Mouse (Mus musculus): Measurements from ENCODE around the gene Pprc1.

Pprc1 gene

GRCm38 (mm10) chr19:46035971-46036370, 8.7 kb upstream of the Pprc1 start:
- no peak for DNase-seq

DNA sequence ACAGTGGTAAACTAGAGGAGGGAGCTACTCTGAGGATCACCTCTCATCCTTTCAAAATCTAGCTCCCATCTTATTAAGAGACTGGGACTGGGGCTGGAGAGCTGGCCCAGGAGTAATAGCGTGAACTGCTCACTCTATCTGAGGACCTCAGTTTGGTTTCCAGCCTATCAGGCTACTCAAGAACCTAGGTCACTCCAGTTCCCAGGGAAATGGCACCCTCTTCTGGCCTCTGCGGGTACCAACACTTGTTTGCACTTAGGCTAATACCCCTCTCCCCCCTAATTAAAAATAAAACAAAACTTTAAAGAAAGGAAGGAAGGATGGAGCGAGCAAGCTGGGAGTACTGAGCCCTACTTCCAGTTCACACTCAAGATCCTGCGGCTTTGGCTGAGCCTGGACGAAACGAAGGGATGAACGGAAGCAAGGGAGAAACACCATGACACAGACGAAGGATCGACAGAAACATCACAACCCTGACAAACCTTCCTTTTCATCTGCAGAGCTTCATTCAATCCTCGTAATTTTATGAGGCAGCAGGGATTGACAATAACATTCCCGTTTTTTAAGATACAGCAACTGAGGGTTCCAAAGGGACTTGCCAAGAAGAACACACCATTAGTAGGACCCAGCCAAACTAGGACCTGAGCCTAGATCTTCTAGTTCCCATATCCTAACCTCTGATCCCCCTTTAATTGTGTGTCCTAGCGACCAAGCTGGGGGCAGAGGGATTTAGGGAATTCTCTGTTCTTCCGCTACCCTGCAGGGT, 8.0 kb upstream of the Pprc1 start:
- DNase-seq = no peak

GRCm38 (mm10) chr19:46037243-46037924, 7.3 kb upstream of the Pprc1 start:
- DNase-seq = no peak

- peak; percentile 18 for DNase-seq
Observed at GRCm38 (mm10) chr19:46037925-46038850, 6.5 kb upstream of the Pprc1 start.

DNA sequence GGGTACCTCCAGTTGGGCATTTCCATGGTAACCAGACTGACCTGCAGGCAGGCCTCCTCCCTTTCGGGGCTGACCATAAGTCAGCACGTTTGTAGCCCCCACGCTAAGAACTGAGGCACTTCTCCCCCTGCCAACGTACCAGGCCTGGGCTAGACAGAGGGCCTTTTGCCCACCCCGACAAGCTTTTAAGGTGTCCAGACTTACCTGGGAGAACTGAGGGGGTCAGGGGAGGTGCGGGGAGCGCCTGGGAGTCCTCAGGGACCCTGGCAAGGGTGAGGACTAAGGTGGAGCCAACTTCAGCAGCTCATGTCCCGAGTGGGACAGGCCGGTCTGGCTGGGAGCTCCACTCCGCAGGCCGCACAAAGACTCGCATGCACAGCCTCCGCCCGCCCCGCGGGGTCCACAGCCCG, 5.8 kb upstream of the Pprc1 start:
- no peak for DNase-seq

DNA sequence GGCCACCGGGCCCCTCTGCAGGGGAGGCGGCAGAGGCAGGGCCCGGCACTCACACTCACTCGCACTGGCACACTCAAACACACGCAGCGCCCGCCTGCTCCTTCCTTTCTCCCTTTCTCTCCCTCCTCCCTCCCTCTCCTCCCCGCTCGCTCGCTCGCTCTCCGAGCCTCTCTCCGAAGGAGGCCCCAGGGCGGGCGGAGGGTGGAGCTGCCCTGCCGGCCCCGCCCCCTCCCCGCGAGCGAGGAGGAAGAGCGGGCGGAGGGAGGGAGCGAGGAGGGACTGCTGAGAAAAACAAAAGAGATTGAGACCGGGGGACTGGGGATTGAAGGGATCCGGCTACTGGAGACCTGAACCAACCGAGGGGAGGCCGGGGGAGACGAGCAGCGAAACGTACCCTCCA, 5.2 kb upstream of the Pprc1 start:
- DNase-seq = peak; percentile 86

- DNase-seq = no peak
Observed at GRCm38 (mm10) chr19:46040149-46040902, 4.4 kb upstream of the Pprc1 start.

GRCm38 (mm10) chr19:46041299-46041932, 3.3 kb upstream of the Pprc1 start:
- DNase-seq = no peak

DNA sequence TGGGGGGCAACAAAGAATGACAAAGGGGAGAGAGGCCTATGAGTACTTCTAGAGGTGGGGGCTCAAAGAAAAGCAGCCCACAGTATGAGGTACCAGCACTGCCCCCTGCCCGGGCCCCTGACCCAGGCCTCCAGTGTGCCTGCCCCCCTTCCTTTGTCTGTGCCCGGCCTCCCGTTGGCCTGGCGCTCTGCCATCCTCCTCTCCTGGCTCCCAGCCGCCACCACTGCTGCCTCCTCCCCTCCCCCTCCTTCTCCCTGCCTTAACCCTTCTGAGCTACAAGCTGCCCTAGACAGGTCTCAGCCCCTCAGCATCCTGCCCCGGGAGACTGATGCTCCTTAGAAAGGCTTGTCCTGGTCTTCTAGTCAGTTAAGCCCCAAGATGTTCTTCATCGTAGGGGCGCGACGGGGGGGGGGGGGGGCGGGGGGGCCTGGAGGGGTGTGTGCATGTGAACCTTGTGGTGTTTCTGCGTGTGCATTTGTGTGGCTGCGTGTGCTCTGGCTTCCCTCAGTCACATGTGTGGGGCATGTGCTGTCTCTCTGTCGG, 2.7 kb upstream of the Pprc1 start:
- DNase-seq = peak; percentile 85

DNA sequence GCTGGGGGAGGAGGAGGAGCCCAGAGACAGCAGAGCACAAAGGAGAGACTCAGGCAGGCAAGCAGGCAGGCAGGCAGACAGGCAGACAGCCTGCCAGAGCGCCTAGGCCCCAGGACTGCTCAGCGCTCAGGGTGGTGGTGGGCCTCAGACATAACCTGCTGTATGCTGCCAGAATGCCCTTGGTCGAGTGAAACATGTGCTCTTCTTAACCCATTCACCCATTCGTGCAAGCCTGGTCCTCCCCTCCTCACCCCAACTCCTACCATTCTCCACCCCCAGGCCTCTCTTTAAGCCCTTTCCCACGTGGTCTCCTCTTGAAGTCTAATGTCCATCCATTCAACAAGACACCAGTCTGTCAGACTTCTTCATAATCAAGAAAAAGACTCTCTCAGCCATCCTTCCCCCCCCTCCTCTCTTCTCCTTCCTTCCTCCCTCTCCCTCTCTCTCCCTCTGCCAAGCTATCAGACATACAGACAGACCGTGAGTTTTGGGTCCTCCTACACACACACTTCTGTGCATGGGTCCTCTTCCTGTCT, 2.1 kb upstream of the Pprc1 start:
- DNase-seq = peak; percentile 80

GRCm38 (mm10) chr19:46043380-46043779, 1.3 kb upstream of the Pprc1 start:
- no peak for DNase-seq

DNA sequence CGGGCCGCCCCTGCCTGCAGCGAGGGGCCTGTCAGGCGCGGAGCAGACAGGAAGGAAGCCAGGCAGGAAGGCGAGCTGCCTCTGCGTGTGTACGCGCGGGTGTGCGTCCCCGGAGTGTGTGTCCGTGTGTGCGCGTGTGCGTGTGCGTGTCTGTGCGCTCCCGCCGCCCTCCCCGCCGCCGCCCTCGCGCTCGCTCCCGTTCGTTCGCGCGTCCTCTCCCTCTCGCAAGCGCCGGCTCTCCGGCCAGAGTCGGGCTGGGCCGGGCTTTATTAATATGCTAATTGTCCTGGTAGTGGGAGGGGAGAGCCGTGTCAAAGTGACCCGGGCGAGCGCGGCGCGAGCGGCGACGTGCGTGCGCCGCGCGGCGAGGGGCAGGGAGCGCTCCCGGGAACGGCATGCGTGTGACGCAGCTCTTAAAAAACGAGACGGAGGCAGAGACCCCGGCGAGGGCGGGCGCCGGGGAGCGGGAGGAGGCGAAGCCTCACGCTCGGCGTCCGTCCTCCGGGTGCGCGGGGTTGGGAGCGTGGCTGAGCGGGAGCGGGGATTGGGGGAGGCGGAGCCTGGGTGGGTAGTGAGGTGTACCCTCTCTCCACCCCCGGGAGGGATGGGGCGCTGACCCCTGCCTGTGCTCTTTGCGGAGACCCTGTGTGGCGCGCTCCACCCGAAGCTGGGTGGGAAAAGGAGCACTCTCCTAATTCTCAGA, 458 bp downstream of the Pprc1 start, which contains the start of gene Ldb1:
Gene Ldb1, minus strand, starts transcription at position 222 of the 703 bp plus-strand sequence.
- peak; percentile 89 for DNase-seq

DNA sequence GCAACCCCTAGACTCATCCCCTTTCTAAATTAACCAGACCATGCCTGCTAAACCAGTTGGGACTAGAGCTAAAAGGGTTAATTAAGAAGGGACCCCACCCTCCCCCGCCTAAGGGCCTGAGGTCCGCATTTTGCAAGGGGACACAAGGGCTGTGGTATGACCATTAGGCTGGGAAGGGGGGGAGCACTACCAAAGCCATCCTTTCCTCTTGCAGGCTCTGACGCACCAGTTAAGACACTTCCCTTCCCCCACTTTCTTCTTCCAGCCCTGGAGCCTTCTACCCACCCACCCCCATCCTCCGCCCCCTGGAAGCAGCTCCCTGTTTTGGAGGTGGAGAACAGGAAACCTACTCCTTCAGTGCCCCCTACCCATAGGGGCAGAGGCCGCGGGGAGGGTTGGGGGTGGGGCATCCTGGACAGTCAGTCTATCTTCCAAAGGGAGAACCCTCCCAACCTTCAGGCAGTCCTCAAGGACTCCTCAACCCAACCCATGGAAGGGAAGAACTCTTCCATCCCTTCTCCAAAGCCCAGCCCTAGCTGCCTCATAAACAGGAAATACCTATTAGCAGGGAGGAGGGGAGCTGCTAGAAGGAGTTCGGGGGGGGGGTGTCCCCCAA, 1.1 kb downstream of the Pprc1 start:
- peak; percentile 79 for DNase-seq

GRCm38 (mm10) chr19:46046621-46047025, 1.9 kb downstream of the Pprc1 start:
- no peak for DNase-seq

- no peak for DNase-seq
Observed at GRCm38 (mm10) chr19:46047426-46047825, 2.7 kb downstream of the Pprc1 start.

DNA sequence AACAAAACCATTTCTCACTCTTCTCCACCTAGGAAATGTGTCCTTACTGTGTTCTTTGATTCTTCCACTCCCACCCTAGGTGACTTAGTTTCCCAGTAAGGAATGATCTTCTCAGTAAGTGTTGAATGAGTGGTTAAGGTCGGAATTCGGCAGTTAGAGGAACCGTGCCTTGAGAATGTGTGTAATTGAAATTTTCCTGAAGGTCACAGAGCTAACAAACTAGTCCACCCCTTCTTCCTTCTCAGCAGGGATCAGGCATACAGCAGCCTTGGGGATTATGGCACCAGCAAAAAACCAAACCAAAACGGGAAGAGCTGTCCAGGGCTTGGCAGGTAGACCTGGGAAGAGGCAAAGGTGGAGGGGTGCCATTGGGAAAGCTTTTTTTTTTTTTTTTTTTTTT, 4.4 kb downstream of the Pprc1 start:
- DNase-seq = no peak

GRCm38 (mm10) chr19:46050462-46050861, 5.8 kb downstream of the Pprc1 start:
- DNase-seq = no peak

GRCm38 (mm10) chr19:46055752-46056387, 11.2 kb downstream of the Pprc1 start:
- DNase-seq = no peak

- DNase-seq = peak; percentile 97
Observed at GRCm38 (mm10) chr19:46056388-46056946, 11.8 kb downstream of the Pprc1 start.
